Mouse (Mus musculus) erythroblast, embryonic 14.5 days (primary cell): Measurements from ENCODE around the gene Fhl2.

Experiments used
- GATA1 ChIP-seq: IDR thresholded peaks from 2 replicates; pipeline ENCODE4 v1.6.1; 2012; ENCODE audit warnings: low read length, inconsistent platforms, mixed read lengths
- TAL1 ChIP-seq: IDR thresholded peaks from 3 replicates; pipeline ENCODE4 v1.6.1; 2012; ENCODE audit warnings: low read length, inconsistent platforms, mixed read lengths

- TF ChIP-seq GATA1 (no peak), TAL1 (no peak)
Observed at GRCm38 (mm10) chr1:43145388-43145787, 51.4 kb downstream of the Fhl2 start.
